Mouse (Mus musculus) CD4-positive, CD25-positive, alpha-beta regulatory T cell, adult 2 months (primary cell): ENCODE measurements around the gene Pdilt.
"Not testable (repeated sequence)": the region's sequence is repeated elsewhere in the genome, so short reads cannot be mapped to it uniquely, and the experiment has no call there.

ENCODE experiments used
- DNase-seq: peaks from one replicate; pipeline ENCODE4 v3.0.0-alpha.2; 2012; ENCODE audit warnings: low read depth, low spot score

Gene Pdilt

GRCm38 (mm10) chr7:119523389-119523788, at the start of gene Pdilt:
Gene Pdilt, minus strand, starts transcription at chr7:119523489.
- DNase-seq: no peak

GRCm38 (mm10) chr7:119562476-119562875, 39.2 kb upstream of the Pdilt start:
- not testable (repeated sequence) for DNase-seq

- DNase-seq: no peak
These were observed 38.2 kb upstream of the Pdilt start for GRCm38 (mm10) chr7:119561441-119561840.

DNA sequence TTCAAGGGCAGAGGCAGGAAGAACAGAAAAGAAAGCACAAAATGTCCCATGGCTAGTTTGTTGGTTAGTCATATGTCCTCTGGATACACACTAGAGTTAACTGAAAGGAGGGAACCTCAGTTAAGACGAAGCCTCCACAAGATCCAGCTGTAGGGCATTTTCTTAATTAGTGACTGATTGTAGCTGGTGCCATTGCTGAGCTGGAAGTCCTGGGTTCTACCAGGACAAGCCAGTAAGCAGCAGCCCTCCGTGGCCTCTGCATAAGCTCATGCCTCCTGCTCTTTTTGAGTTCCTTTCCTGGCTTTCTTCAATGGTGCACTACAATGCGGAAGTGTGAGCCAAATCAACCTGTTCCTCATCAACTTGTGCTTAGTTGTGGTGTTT, 37.2 kb upstream of the Pdilt start:
- DNase-seq: no peak

DNA sequence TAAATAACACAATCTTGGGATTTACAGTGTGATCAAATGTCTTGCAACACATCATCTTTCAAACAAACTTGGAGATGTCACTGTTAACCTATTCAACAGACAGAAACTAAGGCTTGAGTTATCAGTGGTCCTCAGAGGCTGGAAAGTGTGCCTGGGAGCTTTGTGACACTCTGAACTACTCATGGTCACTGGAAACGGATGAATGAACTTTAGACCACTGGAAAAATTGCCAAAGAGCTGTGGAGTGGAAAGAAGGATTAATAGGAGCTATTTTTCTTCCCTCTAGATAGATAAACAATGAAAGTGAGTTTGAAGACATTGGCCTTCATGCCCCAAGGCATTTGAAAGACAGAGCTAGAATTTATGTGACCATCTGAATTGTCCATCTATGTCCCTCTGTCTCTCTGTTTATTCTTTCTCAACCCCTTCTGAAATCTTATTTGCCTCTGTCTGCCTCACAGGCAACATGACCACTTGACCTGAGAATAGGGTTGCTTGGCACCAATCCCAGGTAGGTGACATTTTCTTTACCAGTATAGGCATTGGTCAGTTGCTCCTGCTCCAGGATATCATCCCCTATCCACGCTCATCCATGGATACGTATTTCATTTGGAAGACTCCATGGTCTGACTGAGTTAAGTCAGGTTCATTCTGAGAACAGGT, 36.6 kb upstream of the Pdilt start:
- DNase-seq: no peak

DNA sequence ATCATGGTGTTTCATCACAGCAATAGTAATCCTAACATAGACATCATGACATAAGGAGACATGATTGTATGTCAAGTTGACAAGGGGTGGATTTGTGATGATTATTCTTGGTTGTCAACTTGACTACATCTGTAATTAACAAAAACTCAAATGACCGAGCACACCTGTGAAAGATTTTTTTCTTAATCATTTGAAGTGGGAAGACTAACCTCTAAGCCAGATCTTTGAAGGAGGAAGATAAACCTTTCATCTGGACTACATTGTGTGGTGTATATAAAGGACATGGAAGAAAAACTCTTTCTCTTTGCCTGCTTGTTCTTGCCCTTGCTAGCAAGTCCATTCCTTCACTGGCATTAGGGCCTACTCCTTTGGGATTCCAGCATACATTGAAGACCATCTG, 30.8 kb upstream of the Pdilt start, which contains the start of gene Acsm2:
Gene Acsm2, plus strand, starts transcription at position 301 of the 400 bp plus-strand sequence.
- DNase-seq: no peak

GRCm38 (mm10) chr7:119550471-119551222, 27.4 kb upstream of the Pdilt start:
- no peak for DNase-seq

- no peak for DNase-seq
These were observed 22.3 kb upstream of the Pdilt start for GRCm38 (mm10) chr7:119545572-119545971.

- DNase-seq: no peak
These were observed 19.2 kb upstream of the Pdilt start for GRCm38 (mm10) chr7:119542445-119542844.

GRCm38 (mm10) chr7:119534389-119534788, 11.1 kb upstream of the Pdilt start:
- no peak for DNase-seq

GRCm38 (mm10) chr7:119532924-119533323, 9.6 kb upstream of the Pdilt start:
- DNase-seq: no peak

GRCm38 (mm10) chr7:119528617-119529016, 5.3 kb upstream of the Pdilt start:
- DNase-seq: no peak

DNA sequence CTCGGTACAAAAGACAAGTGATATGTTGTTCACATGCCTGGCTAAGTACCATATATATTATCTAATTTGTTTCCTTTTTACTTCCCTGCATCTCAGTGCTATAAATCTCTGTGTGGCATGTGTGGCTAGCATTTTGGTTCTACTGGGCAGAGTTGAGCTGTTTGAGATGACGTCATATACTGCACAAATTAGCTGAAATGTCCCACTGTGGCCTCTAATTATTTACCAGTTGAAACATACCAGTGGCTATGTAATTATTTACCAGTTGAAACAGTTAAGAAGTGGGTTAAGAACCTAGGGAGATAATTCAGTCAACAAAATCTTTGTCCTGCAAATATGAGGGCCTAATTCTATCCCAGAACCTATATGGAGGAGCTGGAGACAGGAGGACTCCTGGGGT, 4.3 kb upstream of the Pdilt start:
- DNase-seq: no peak

GRCm38 (mm10) chr7:119527135-119527534, 3.8 kb upstream of the Pdilt start:
- no peak for DNase-seq

DNA sequence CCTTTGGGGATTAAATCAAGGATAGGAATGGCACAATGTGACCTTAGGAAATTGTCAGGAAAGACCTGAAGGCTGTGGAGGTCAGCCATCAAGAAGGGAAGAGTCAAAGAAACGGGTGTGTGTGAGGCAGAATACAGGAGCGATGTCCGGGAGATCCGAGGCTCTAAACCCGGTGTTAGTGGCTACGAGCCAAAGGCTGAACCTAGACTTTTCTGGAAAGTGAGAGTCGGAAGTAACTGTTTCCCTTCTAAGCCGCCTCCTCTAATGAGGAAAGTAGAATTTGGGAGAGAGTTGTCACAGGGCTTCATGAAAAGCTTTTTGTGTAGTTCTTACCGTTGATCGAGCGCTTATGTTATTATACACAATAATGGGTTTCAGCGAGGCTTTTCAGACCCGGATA, 3.2 kb upstream of the Pdilt start:
- DNase-seq: no peak

DNA sequence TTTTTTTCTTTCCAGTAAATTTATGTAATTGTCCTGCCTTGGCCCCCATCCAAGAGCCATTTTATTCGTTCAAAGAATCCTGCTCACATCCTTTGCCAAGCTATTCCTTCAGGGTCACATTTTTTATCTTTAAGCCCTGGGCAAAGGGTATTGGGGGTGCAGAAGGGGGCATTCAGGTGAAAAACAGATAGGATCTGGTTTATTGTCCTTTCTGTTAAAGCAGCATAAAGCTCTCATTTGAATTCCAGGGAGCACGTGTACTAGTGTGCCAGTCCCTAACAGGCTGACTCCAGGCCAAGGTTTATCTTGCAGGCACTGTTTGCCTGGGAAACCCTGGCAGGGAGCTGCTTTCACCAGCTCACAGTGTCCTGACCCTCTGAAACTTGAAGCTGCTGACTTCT, 2.6 kb upstream of the Pdilt start:
- DNase-seq: no peak

- DNase-seq: no peak
These were observed 904 bp downstream of the Pdilt start for GRCm38 (mm10) chr7:119522385-119522784.

DNA sequence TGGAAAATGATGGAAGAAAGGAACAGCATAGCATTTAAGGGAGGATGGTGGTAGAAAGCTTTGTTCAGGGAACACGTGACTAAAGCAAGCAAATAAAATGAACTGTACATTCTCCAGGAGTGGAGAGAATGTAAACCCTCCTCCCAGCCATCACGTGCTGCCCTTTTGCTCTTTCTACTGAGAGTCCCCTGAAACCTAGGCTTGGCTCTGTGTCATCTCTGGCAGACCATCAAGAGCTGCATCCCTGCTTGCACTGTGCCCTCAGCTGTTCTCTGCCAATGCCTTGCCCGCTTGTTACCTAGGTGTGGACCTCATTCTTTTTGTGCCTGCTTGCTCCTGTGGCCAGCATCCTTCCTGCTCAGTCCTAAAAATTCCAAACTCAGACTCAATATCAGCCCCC, 1.5 kb downstream of the Pdilt start:
- DNase-seq: no peak

DNA sequence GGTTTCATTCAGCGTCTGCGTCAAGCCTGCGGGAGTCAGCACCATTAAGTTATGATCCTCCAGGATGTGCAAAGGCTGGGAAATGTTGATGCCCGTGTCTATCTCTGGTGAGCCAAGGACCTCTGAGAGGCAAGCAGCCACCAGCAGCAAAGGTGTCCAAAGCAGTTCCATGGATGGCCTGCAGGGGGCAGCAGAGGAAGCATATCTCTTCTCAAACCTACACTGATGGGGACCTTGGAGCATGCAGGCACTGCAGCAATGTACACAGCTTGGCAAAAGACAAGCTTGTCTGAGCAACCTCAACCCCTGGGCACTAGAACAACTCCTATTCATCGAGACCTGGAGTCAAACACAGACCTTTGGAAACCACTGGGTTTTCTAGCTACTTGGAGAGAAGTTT, 3.6 kb downstream of the Pdilt start:
- peak; percentile 26 for DNase-seq

DNA sequence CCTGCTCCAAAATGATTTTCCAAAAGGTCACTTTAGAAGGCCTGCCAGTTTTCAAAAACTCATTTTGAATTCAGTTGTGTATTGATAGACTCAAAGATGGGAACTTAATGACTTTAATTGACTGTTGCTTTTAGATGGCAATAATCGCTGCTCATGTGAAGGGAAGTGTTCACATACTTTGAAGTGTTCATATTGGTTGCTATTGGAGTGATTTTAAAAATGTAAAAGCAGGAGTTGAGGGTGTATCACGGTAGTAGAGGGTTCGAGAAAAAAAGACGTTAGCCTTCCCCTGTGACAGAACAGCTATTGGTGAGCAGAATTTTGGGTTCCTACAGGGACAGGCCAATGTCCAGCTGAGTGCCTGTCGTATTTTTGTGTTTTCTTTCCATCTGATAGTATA, 4.1 kb downstream of the Pdilt start, which contains the start of gene Acsm5:
Gene Acsm5, plus strand, starts transcription at position 301 of the 400 bp plus-strand sequence.
- no peak for DNase-seq

DNA sequence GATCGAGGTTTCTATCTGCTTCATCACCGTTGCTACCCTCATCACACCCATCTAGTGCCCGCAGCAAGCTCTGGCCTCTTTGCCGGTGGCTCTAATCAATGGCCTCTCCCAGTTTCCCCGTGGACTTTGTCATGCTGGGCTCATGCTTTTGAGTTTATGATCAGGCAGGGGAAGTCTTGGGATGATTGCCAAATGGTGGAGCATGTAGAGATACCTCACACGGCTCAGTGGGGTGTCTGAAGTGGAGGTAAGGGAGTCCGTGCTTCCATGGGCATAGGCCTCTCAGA, 7.1 kb downstream of the Pdilt start:
- no peak for DNase-seq

DNA sequence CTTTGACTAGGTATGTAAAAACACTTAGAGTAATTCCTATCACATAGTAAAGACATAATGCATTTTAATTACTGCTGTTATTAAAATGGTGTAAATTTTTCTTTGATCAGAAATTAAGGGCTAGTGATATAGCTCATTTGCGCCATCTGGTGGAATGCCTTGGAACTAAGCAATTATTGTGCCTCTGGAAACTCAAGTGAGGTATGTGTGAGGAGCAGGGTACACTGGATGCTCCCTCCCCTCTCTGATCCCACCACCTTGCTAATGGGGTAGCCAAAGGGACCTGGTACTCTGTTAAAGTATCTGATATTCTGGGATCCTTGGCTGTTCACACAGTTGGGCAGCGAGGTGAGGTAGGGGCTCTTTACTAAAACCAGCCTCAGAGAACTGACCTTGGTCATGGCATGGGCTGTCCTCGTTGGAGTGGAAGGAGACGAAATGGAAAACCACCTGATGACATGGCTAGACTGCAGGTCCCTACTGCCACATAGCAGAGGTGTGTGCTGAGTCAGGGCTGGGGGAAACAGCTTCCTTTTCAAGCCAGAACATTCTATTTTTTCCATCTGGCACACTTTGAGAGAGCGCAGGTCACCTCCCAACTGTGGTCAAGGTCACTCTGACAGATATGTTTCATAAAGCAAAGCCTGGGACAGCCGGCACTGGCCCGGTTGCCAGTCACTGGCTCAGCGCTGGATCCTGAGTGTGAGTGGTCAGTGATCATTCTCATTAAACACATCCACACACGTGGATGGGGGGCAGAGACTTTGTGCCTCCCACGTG, 7.6 kb downstream of the Pdilt start:
- peak; percentile 37 for DNase-seq

DNA sequence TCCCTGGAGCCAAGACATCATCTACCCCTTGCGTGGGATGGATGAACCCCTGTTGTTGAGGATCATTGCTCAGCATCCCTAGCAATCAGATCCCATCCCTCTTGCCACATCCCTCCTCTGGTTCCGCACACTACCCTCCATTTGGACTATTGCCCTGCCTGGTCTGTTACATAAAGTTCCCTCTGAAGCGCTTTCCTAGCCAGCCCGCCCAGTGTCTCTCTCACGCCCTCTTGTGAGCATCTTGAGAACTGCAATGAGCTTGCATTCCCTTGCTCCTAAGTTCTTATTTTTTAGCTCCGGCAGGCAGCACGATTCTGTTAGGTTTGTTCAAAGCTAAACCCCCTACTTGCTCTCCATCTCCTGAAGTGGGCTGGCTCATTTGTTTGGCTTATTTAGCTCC, 10.2 kb downstream of the Pdilt start:
- DNase-seq: no peak
